Mouse (Mus musculus) midbrain, embryonic 13.5 days (tissue): ENCODE results near the gene Ypel2. TPM values are rescaled to one million over a fixed set of nuclear protein-coding genes. Genes with fewer than 3 reads are reported as not detected.
"Not testable (repeated sequence)": the region's sequence is repeated elsewhere in the genome, so short reads cannot be mapped to it uniquely, and the experiment has no call there.

Source experiments
- ATAC-seq: fragments of 200-750 bp; cut with Nextera tagmentation; 2 replicates; pipeline ENCODE4 v1.8.0; 2017; ENCODE audit warnings: mild to moderate bottlenecking, moderate TSS enrichment, moderate library complexity
- H3K27ac ChIP-seq: fragments of 300-500 bp; sonication (generic); 2 replicates; pipeline ENCODE4 v1.5.1; 2015; ENCODE audit warnings: inconsistent platforms, mild to moderate bottlenecking, moderate library complexity
- H3K27me3 ChIP-seq: fragments of 300-500 bp; sonication (generic); 2 replicates; pipeline ENCODE4 v1.6.1; 2015; ENCODE audit warnings: mild to moderate bottlenecking, inconsistent platforms
- H3K36me3 ChIP-seq: fragments of 300-500 bp; sonication (generic); 2 replicates; pipeline ENCODE4 v1.6.1; 2015; ENCODE audit warnings: mild to moderate bottlenecking, inconsistent platforms
- H3K4me1 ChIP-seq: fragments of 300-500 bp; sonication (generic); replicated peaks from 2 replicates; pipeline ENCODE4 v1.6.1; 2015; ENCODE audit warnings: inconsistent platforms
- H3K4me2 ChIP-seq: fragments of 300-500 bp; sonication (generic); replicated peaks from 2 replicates; pipeline ENCODE4 v1.6.1; 2015; ENCODE audit warnings: moderate library complexity, mild to moderate bottlenecking, inconsistent platforms
- H3K4me3 ChIP-seq: fragments of 300-500 bp; sonication (generic); replicated peaks from 2 replicates; pipeline ENCODE4 v1.5.1; 2015; ENCODE audit warnings: mild to moderate bottlenecking, inconsistent platforms
- H3K9ac ChIP-seq: fragments of 300-500 bp; sonication (generic); replicated peaks from 2 replicates; pipeline ENCODE4 v1.6.1; 2015; ENCODE audit warnings: mild to moderate bottlenecking, inconsistent platforms
- H3K9me3 ChIP-seq: fragments of 300-500 bp; sonication (generic); 2 replicates; pipeline ENCODE4 v1.6.1; 2016; ENCODE audit warnings: mild to moderate bottlenecking, inconsistent platforms
- WGBS: fragments of 180-500 bp; shearing (Covaris S2); methylation state at CpG from one replicate; pipeline ENCODE4 v1.1.7; 2015; 5-methylcytosine and 5-hydroxymethylcytosine counted together
- polyA plus RNA-seq: library from polyadenylated mRNA; unstranded; fragments of >200 nt; fragmentation: Nextera tagmentation; extraction: Ambion mirVana; gene quantifications from 2 replicates; pipeline ENCODE4 v1.2.1, GENCODE M21; 2015

The Ypel2 gene
- polyA plus RNA-seq, result 8.5 and 10.2 TPM in 2 replicates

DNA sequence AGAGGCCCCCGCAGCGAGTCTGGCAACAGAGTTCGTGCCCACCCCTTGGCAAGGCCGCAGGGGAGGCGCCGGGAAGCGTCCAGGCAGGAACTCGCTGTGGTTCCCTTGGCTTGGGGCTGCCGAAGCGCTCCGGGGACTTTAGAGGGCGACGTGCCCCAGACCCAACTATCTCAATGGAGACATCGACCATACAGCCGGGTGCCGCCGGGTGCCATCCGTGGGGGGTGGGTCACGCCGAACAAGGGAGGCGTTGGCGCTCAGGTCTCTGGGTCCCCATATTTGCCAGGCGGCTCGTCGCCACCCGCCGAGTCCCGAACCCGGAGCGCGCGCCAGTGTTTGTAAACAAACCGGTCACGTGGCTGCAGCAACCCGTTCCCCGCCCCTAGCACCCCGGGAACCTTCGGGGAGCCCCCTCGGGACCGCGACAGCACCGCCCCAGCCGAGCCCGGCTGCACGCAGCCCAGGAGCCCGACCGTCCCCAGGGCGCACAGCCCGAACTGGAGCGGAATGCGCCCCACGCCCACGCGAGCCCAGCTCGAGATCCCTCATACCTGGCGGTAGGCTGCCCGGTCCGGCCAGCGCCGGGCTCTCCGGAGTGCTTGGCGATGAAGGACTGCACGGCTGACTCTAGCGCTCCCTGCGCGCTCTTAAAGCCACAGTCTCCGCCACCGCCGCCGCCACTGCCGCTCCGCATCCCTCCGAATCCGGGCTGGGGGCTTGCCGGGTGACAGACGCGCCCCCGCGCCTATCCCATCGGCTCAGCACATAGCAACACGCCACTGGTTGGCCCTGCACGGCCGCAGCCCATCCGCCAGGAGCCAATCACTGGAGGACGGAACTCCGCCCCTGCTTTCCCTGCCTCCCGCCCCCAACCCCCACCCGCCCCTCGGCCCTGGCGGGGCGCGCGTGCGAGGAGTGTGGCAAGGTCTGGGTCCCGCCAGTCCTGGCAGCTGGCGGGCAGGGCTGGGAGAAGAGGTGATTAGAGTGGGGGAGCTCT is at the start of gene Ypel2:
Gene Ypel2, minus strand, starts transcription at position 667 of the 997 bp plus-strand sequence.
- Histone ChIP-seq H3K36me3 (no peaks in the 10 kb centered on the region), H3K9ac (peak within 1 kb of the TSS; percentile 88), H3K4me3 (peak within 1 kb of the TSS; percentile 95), H3K4me2 (peak within 1 kb of the TSS; percentile 95), H3K4me1 (peaks cover 67% of the 10 kb centered on the region), H3K27me3 (no peaks in the 10 kb centered on the region), H3K9me3 (no peaks in the 10 kb centered on the region), H3K27ac (peak within 1 kb of the TSS; percentile 94)
- WGBS, result under 1% methylated on average over 96 of the region's 96 CpGs
- ATAC-seq, result peak; percentile 100

DNA sequence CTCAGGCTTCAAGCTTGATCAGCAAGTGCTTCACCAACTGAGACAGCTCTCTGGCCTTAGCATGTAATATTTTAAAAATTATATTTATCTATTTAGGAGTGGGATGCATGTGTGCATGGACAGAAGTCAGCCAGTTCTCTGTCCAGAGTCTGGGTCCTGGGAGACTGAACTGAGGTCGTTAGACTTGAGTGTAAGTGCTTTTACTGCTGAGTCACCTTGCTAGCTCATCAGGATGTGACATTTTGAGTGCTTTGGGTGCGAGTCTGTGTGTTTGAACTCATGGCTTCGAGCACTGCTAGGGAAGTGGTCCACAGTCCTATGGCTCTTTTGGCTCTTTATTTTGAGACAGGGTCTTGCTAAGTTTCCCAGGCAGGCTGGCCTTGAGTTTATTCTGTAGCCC is 49.5 kb upstream of the Ypel2 start:
- H3K4me2 ChIP-seq, result no peak overlapping the region
- H3K9me3 ChIP-seq, result no peaks in the 10 kb centered on the region
- H3K9ac ChIP-seq, result no peak overlapping the region
- 93% methylated on average over 3 of the region's 3 CpGs for WGBS
- H3K27ac ChIP-seq, result no peak overlapping the region
- H3K4me1 ChIP-seq, result no peaks in the 10 kb centered on the region
- H3K36me3 ChIP-seq, result peaks cover 92% of the 10 kb centered on the region
- no peak overlapping the region for H3K4me3 ChIP-seq
- H3K27me3 ChIP-seq, result no peaks in the 10 kb centered on the region
- no peak for ATAC-seq

- Histone ChIP-seq H3K27ac (no peak overlapping the region), H3K27me3 (no peaks in the 10 kb centered on the region), H3K36me3 (peaks cover 90% of the 10 kb centered on the region), H3K9me3 (no peaks in the 10 kb centered on the region), H3K9ac (no peak overlapping the region), H3K4me3 (no peak overlapping the region), H3K4me2 (no peak overlapping the region), H3K4me1 (no peaks in the 10 kb centered on the region)
- 89% methylated on average over 9 of the region's 9 CpGs for WGBS
- no peak for ATAC-seq
Observed at GRCm38 (mm10) chr11:87039307-87039963, 45.9 kb upstream of the Ypel2 start.

- Histone ChIP-seq H3K27me3 (no peaks in the 10 kb centered on the region), H3K4me3 (no peak overlapping the region), H3K36me3 (peaks cover 87% of the 10 kb centered on the region), H3K9me3 (no peaks in the 10 kb centered on the region), H3K27ac (no peak overlapping the region), H3K4me1 (no peaks in the 10 kb centered on the region), H3K4me2 (no peak overlapping the region), H3K9ac (no peak overlapping the region)
- ATAC-seq, result no peak
- WGBS, result 71% methylated on average over 4 of the region's 4 CpGs
Observed at GRCm38 (mm10) chr11:87036180-87036579, 42.7 kb upstream of the Ypel2 start.

GRCm38 (mm10) chr11:87028212-87028611 is 34.7 kb upstream of the Ypel2 start:
- Histone ChIP-seq H3K27me3 (no peaks in the 10 kb centered on the region), H3K4me2 (no peak overlapping the region), H3K9ac (no peak overlapping the region), H3K4me1 (no peaks in the 10 kb centered on the region), H3K9me3 (no peaks in the 10 kb centered on the region), H3K27ac (no peak overlapping the region), H3K4me3 (no peak overlapping the region), H3K36me3 (peaks cover 15% of the 10 kb centered on the region)
- WGBS, result 88% methylated on average over 3 of the region's 3 CpGs
- no peak for ATAC-seq

GRCm38 (mm10) chr11:87026096-87026875 is 32.8 kb upstream of the Ypel2 start:
- 80% methylated on average over 9 of the region's 9 CpGs for WGBS
- Histone ChIP-seq H3K9me3 (no peaks in the 10 kb centered on the region), H3K36me3 (no peaks in the 10 kb centered on the region), H3K4me1 (no peaks in the 10 kb centered on the region), H3K27ac (no peak overlapping the region), H3K4me3 (no peak overlapping the region), H3K4me2 (no peak overlapping the region), H3K9ac (no peak overlapping the region), H3K27me3 (no peaks in the 10 kb centered on the region)
- no peak for ATAC-seq

GRCm38 (mm10) chr11:87025351-87025750 is 31.8 kb upstream of the Ypel2 start:
- Histone ChIP-seq H3K4me3 (no peak overlapping the region), H3K9ac (no peak overlapping the region), H3K9me3 (no peaks in the 10 kb centered on the region), H3K27me3 (no peaks in the 10 kb centered on the region), H3K36me3 (no peaks in the 10 kb centered on the region), H3K4me2 (no peak overlapping the region), H3K4me1 (no peaks in the 10 kb centered on the region), H3K27ac (no peak overlapping the region)
- ATAC-seq, result no peak
- WGBS, result 82% methylated on average over 3 of the region's 3 CpGs

GRCm38 (mm10) chr11:87023240-87023639 is 29.7 kb upstream of the Ypel2 start:
- not testable (repeated sequence) for ATAC-seq, H3K4me2 ChIP-seq, H3K4me1 ChIP-seq, H3K36me3 ChIP-seq, H3K27me3 ChIP-seq, H3K9ac ChIP-seq, H3K9me3 ChIP-seq, H3K27ac ChIP-seq, H3K4me3 ChIP-seq
- WGBS, result 67% methylated on average over 8 of the region's 8 CpGs

- 83% methylated on average over 4 of the region's 4 CpGs for WGBS
- Histone ChIP-seq H3K36me3 (no peaks in the 10 kb centered on the region), H3K4me1 (no peaks in the 10 kb centered on the region), H3K9ac (no peak overlapping the region), H3K9me3 (no peaks in the 10 kb centered on the region), H3K4me2 (no peak overlapping the region), H3K4me3 (no peak overlapping the region), H3K27ac (no peak overlapping the region), H3K27me3 (no peaks in the 10 kb centered on the region)
- no peak for ATAC-seq
Observed at GRCm38 (mm10) chr11:87022765-87023164, 29.3 kb upstream of the Ypel2 start.

GRCm38 (mm10) chr11:87021551-87021950 is 28.0 kb upstream of the Ypel2 start:
- no peaks in the 10 kb centered on the region for H3K4me1 ChIP-seq
- ATAC-seq, result no peak
- no peak overlapping the region for H3K4me2 ChIP-seq
- no peak overlapping the region for H3K9ac ChIP-seq
- no peak overlapping the region for H3K27ac ChIP-seq
- no peaks in the 10 kb centered on the region for H3K36me3 ChIP-seq
- no peaks in the 10 kb centered on the region for H3K27me3 ChIP-seq
- no peak overlapping the region for H3K4me3 ChIP-seq
- no peaks in the 10 kb centered on the region for H3K9me3 ChIP-seq

GRCm38 (mm10) chr11:87020449-87020848 is 26.9 kb upstream of the Ypel2 start:
- no peaks in the 10 kb centered on the region for H3K27me3 ChIP-seq
- ATAC-seq, result no peak
- no peaks in the 10 kb centered on the region for H3K36me3 ChIP-seq
- no peak overlapping the region for H3K4me3 ChIP-seq
- H3K9ac ChIP-seq, result no peak overlapping the region
- 86% methylated on average over 5 of the region's 5 CpGs for WGBS
- H3K27ac ChIP-seq, result no peak overlapping the region
- no peak overlapping the region for H3K4me2 ChIP-seq
- no peaks in the 10 kb centered on the region for H3K9me3 ChIP-seq
- H3K4me1 ChIP-seq, result no peaks in the 10 kb centered on the region

- Histone ChIP-seq H3K4me2 (no peak overlapping the region), H3K9me3 (no peaks in the 10 kb centered on the region), H3K27me3 (no peaks in the 10 kb centered on the region), H3K9ac (no peak overlapping the region), H3K27ac (no peak overlapping the region), H3K4me3 (no peak overlapping the region), H3K36me3 (no peaks in the 10 kb centered on the region), H3K4me1 (no peaks in the 10 kb centered on the region)
- WGBS, result 80% methylated on average over 8 of the region's 8 CpGs
- no peak for ATAC-seq
Observed at GRCm38 (mm10) chr11:87019431-87019830, 25.9 kb upstream of the Ypel2 start.
